Mouse (Mus musculus) embryonic fibroblast, embryonic 13.5 days (primary cell): Measurements from ENCODE around the gene Gm28048. TPM values are rescaled to one million over a fixed set of nuclear protein-coding genes. Genes with fewer than 3 reads are reported as not detected.

Experiments used
- H3K27ac ChIP-seq: 2 replicates; pipeline ENCODE4 v1.5.1; 2012; ENCODE audit warnings: low read length, control low read depth, inconsistent platforms; ENCODE audit not compliant: insufficient read depth
- H3K4me1 ChIP-seq: 2 replicates; pipeline ENCODE4 v1.6.1; 2011; ENCODE audit warnings: low read length; ENCODE audit not compliant: control insufficient read depth, insufficient read depth
- H3K4me3 ChIP-seq: 2 replicates; pipeline ENCODE4 v1.5.1; 2011; ENCODE audit warnings: mild to moderate bottlenecking, control low read depth, low read length; ENCODE audit not compliant: insufficient read depth
- CTCF ChIP-seq: IDR thresholded peaks from 2 replicates; pipeline ENCODE4 v1.5.1; 2011; ENCODE audit warnings: mild to moderate bottlenecking, control low read depth, low read length, moderate library complexity, borderline replicate concordance; ENCODE audit not compliant: insufficient read depth
- POLR2A ChIP-seq: IDR thresholded peaks from 2 replicates; pipeline ENCODE4 v1.6.1; 2011; ENCODE audit warnings: low read depth, mild to moderate bottlenecking, control low read depth, low read length, moderate library complexity
- polyA plus RNA-seq: library from polyadenylated mRNA; stranded (reverse); fragments of >200 nt; gene quantifications from 2 replicates; pipeline ENCODE4 v1.2.4, GENCODE M21; 2011; ENCODE audit warnings: low read depth; ENCODE audit not compliant: missing spikeins, insufficient read length

Gm28048 gene
- polyA plus RNA-seq, 1 experiment, result 14.1 TPM

DNA sequence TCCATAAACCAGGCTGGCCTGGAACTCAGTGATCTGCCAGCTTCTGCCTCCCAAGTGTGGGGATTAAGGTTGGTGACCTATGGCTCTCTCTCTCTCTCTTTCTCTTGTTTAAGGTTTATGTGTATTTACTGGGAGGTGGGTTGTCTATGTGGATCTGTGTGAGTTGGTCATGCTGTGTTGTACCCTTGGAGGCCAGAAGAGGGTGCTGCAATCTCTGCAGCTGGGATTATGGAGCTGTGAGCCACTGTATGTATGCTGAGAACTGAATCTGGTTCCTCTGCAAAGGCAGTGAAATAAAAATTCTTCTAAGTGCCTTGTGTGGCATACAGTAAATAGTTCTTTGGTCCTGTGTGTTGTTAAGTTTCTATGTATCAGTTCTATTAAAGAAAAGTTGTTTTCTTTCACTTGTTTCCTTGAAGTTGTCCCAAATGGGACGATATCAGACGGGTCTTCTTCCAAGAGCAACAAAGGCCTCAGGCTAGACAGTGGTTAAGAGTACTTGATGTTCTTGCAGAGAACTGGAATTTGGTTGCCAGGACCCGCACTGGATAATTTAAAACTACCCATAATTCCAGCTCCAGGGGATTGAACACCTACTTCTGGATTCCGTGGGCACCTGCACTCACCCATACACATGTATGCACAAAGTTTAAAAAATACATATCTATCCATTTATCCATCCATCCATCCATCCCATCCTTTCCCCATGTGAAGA lies 31.8 kb upstream of the Gm28048 start:
- no peaks in the 10 kb centered on the region for H3K4me1 ChIP-seq
- H3K4me3 ChIP-seq, result no peak overlapping the region
- TF ChIP-seq CTCF (no peak), POLR2A (no peak)
- no peak overlapping the region for H3K27ac ChIP-seq

DNA sequence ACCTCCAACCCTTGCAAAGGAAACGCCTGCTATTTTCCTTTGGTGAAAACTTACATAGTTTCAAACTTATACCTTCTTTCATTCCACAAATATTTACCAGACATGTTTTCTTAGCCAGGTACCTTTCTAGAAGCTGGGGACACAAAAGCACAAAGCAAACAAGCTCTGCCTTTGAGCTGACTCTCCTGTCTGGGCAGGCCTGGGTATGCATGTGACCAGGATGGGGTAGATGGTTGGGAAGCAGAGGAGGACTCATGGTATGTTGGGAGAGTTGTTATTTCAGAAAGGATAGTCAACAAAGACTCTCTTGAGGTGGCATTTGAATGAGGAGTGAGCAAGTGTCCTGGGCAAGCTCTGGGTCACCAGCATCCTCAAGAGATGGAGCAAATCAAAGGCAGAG lies 31.2 kb upstream of the Gm28048 start:
- H3K4me3 ChIP-seq, result no peak overlapping the region
- no peaks in the 10 kb centered on the region for H3K4me1 ChIP-seq
- no peak overlapping the region for H3K27ac ChIP-seq
- TF ChIP-seq POLR2A (no peak), CTCF (no peak)

DNA sequence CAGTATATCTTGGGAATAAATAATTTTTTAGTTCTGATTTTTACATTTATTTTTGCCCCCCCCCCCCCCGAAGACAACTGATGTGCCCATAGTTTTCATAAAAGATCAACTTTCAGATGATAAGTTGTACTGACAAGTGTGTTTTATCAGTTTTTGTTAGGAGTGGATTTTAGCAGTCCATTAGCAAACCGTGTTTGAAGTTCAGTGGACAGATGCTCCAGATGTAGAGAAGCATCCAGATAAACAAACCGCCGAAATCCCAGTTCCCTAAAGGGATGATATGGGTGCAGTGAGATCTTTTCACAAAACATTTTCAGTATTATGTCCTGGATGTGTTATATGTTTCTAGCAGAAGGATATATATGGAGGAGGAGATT lies 26.9 kb upstream of the Gm28048 start:
- H3K4me3 ChIP-seq, result peak overlapping the region; percentile 77; the same call in 1 of the 2 replicates
- no peak overlapping the region for H3K27ac ChIP-seq
- TF ChIP-seq POLR2A (no peak), CTCF (no peak)
- H3K4me1 ChIP-seq, result no peaks in the 10 kb centered on the region; the same call in 1 of the 2 replicates

DNA sequence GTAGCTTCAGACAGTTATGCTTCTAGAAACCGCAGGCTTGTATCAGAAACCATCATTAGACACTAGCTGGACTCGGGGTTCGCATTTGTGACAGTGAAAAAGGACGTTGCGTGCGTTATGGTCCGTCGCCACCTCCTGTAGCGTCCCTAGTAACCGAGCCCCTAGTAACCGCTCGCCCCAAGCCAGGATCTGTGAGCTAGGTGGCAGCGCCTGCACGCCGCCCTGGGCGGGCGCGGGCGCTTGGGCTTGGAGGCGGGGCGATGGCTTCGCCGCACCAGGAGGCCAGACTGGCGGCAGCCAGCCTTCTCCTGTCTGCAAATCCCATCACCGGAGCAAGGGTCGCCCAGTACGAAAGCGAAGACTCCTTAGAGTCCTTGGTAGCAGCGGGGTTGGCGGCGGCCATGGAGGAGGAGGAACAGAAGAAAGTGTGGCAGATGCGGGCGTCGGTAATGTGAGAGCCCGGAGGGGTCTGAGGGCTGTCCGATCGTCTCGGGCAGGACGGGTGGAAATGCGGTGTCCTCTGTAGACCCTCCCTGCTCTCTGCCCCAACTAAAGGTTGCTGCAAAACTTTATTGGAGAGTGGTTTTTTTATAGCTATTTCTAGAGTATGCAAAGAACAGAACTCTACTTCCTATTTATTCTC lies 26.4 kb upstream of the Gm28048 start:
- H3K4me1 ChIP-seq, result no peaks in the 10 kb centered on the region; the same call in 1 of the 2 replicates
- peak overlapping the region; percentile 77 for H3K4me3 ChIP-seq
- TF ChIP-seq POLR2A, result peak; percentile 89
- no peak for TF ChIP-seq CTCF
- peak overlapping the region; percentile 82 for H3K27ac ChIP-seq

DNA sequence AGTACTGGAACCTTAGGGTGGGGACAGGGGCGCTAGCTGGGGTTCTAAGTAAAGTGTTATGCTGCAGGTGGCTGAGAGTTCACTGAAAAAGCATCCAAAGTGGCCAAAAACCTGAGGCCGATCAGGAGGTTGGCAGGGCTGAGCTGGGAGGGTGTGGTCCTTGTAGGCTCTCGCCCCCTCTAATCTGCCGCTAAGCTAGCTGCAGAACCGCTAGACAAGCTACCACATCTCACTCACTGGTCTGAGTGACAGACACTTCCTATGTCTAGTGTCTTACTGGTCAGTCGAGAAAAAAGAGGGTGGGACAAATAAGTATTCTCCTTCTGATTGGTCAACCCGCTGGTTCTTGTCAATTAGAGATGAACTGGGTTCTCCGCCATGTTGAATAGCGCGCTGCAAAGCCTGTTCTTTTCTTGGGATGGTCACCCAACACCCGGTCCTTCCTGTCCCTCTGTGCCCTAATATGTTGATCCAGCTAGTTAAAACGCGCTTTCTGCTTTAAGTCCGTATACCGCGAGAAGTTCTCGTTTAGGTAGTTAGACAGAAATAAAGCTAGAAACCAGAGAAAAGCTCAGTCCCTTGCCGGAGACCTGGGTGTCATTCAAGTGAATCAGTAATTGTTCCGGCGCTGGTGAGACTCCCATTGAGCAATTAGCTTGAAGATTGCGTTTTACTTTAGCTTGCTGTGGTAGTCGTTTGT lies 25.7 kb upstream of the Gm28048 start, which contains the start of gene Fam161a:
Gene Fam161a (plus strand): TSS at position 51 of the 700 bp plus-strand sequence.
- H3K4me1 ChIP-seq, result no peaks in the 10 kb centered on the region; the same call in 1 of the 2 replicates
- TF ChIP-seq POLR2A (peak; percentile 65; the same call in 1 of the 2 replicates), CTCF (no peak)

DNA sequence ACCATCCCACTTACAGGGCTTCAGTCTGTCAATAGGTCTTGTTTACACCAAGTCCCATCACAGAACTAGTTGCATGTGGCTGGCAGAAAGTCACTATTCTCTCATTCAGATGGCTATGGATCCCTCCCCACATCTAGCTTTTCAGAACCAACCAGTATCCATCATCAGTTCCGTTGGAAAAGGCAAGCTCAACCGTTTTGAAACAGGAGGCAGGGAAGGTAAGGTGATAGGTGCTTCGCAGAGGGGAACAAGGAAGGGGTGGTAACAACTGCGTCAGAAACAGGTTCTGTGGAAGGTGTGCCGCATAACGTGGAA lies 25.2 kb upstream of the Gm28048 start:
- no peak overlapping the region for H3K27ac ChIP-seq
- H3K4me3 ChIP-seq, result peak overlapping the region; percentile 5; the same call in 1 of the 2 replicates
- no peaks in the 10 kb centered on the region; the same call in 1 of the 2 replicates for H3K4me1 ChIP-seq
- TF ChIP-seq CTCF, result no peak
- no peak for TF ChIP-seq POLR2A

More for the DNA sequence above, 25.7 kb upstream of the Gm28048 start, which contains the start of gene Fam161a:
- H3K4me3 ChIP-seq, result peak within 1 kb of the TSS; percentile 77
- peak within 1 kb of the TSS; percentile 82 for H3K27ac ChIP-seq

DNA sequence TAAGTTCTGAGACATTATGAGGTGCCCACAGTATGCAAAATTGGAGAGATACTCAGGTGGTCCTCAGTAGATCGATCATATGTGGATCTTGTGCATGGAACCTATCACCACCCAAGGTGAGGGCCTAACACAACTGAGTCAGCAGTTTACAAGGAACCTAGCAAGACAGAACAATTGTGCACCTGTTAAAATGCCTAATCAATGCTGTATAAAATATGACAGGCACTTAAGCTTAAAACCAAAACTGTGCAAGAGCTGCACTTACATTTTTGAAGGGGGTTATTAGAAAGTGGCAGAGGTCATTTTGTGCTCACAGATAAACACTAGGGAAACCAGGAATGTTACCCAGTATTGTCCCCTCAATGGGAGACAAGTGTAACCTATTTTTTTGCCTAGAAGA lies 23.4 kb upstream of the Gm28048 start:
- H3K4me1 ChIP-seq, result no peaks in the 10 kb centered on the region; the same call in 1 of the 2 replicates
- TF ChIP-seq CTCF, result no peak
- no peak for TF ChIP-seq POLR2A
- no peak overlapping the region for H3K4me3 ChIP-seq
- H3K27ac ChIP-seq, result no peak overlapping the region

DNA sequence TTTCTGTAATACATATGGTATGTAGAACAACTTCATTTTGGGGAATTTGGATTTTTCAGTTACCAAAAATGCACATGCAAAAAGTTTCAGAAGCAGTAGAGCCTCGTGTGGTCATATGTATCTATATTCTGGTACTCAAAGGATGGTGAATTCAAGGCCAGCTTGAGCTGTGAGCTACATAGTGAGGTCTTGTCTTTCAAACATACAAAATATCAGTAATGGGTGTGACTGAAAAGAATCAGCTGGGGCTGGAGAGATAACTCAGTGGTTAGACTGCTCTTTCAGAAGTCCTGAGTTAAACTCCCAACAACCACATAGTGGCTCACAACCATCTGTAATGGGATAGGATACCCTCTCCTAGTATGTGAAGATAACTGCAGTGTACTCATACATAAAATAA lies 16.4 kb upstream of the Gm28048 start:
- Histone ChIP-seq H3K4me1 (no peaks in the 10 kb centered on the region; the same call in 1 of the 2 replicates), H3K4me3 (no peak overlapping the region), H3K27ac (no peak overlapping the region)
- TF ChIP-seq POLR2A (no peak), CTCF (no peak)

DNA sequence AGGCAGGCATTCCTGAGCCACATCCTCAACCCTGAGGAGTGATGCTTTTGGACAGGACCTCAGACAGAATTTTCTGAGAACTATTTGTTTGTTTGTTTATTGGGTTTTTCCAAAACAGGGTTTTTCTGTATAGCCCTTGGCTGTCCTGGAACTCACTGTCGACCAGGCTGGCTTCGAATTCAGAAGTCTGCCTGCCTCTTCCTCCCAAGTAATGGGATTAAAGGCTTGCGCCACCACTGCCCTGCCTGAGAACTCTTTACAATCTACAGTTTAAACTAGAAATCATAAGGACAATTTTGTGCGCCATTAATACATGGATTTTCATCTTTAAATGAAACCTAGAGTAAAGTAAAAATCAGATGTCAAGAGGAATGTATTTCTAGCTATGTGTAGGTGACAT lies 13.6 kb upstream of the Gm28048 start:
- Histone ChIP-seq H3K27ac (no peak overlapping the region), H3K4me1 (no peaks in the 10 kb centered on the region; the same call in 1 of the 2 replicates), H3K4me3 (no peak overlapping the region)
- no peak for TF ChIP-seq POLR2A
- TF ChIP-seq CTCF, result no peak

DNA sequence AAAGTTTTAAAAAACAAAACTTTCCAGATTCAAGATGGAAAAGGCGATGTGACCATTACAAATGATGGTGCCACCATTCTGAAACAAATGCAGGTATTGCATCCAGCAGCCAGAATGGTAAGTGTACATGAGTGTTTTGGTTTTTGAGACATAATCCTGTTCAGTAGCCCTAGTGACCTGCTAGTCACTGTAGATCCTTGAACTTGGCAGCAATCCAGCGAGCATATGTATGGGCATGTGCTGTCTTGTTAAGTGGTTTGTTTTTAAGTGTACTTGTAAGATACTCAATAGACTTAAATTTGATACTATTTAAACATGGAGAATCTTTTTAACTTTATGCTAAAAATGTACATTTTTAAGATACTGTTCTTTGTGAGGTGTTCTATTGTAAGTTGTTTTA lies 12.4 kb upstream of the Gm28048 start:
- no peaks in the 10 kb centered on the region; the same call in 1 of the 2 replicates for H3K4me1 ChIP-seq
- no peak overlapping the region for H3K27ac ChIP-seq
- TF ChIP-seq POLR2A (no peak), CTCF (no peak)
- H3K4me3 ChIP-seq, result no peak overlapping the region
